Mouse (Mus musculus) CH12.LX (cell line): Measurements from ENCODE around the gene Dlg5.

Experiments used
- BHLHE40 ChIP-seq: IDR thresholded peaks from 2 replicates; pipeline ENCODE4 v1.6.1; 2011; ENCODE audit warnings: mild to moderate bottlenecking, low read depth, low read length, improper control_type of control experiment
- MAFK ChIP-seq: IDR thresholded peaks from 2 replicates; pipeline ENCODE4 v1.6.1; 2011; ENCODE audit warnings: low read length, improper control_type of control experiment; ENCODE audit not compliant: insufficient replicate concordance
- POLR2A ChIP-seq: IDR thresholded peaks from 2 replicates; pipeline ENCODE4 v1.6.1; 2011; ENCODE audit warnings: low read depth, mild to moderate bottlenecking, improper control_type of control experiment, low read length
- RAD21 ChIP-seq: IDR thresholded peaks from 2 replicates; pipeline ENCODE4 v1.6.1; 2011; ENCODE audit warnings: low read depth, mild to moderate bottlenecking, low read length, improper control_type of control experiment, moderate library complexity
- SIN3A ChIP-seq: IDR thresholded peaks from 2 replicates; pipeline ENCODE4 v1.6.1; 2012; ENCODE audit warnings: low read length, improper control_type of control experiment, inconsistent platforms
- TCF12 ChIP-seq: IDR thresholded peaks from 2 replicates; pipeline ENCODE4 v1.6.1; 2014; ENCODE audit warnings: low read depth, mild to moderate bottlenecking, inconsistent platforms, low read length, improper control_type of control experiment
- USF1 ChIP-seq: IDR thresholded peaks from 2 replicates; pipeline ENCODE4 v1.6.1; 2014; ENCODE audit warnings: low read depth, mild to moderate bottlenecking, inconsistent platforms, low read length, improper control_type of control experiment

DNA sequence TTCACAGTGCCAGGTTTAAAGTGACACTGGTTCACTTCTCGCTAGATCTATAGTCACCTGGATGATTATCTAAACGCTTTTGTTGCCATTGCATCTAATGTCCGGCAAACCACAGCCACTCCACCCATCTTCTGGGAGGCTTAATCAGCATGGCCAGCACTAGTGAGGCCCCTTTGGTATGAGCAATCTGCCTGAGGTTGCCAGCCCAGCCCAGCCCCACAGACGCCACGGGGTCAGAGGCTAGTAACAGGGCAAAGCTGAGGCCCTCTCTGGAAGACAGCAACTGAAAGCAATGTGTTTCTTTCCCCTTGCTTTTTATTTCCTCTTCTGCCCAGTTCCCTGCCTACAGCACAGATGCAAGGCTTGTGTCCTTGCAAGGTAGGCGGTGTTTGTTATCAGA lies 17.2 kb downstream of the Dlg5 start:
- TF ChIP-seq SIN3A = no peak
- TF ChIP-seq BHLHE40 = no peak
- no peak for TF ChIP-seq TCF12
- no peak for TF ChIP-seq POLR2A
- no peak for TF ChIP-seq RAD21
- TF ChIP-seq USF1 = no peak
- no peak for TF ChIP-seq MAFK
